Mouse (Mus musculus) stomach, embryonic 16.5 days (tissue): ENCODE data around the gene Cpeb1. TPM values are rescaled to one million over a fixed set of nuclear protein-coding genes. Genes with fewer than 3 reads are reported as not detected.

Experiments
- ATAC-seq: fragments of 200-750 bp; cut with Nextera tagmentation; 2 replicates; pipeline ENCODE4 v1.8.0; 2017; ENCODE audit warnings: moderate number of reproducible peaks, moderate TSS enrichment; ENCODE audit not compliant: insufficient read depth, low FRiP score
- H3K27ac ChIP-seq: fragments of 300-500 bp; sonication (generic); 2 replicates; pipeline ENCODE4 v1.5.1; 2014; ENCODE audit warnings: low read length
- H3K27me3 ChIP-seq: fragments of 300-500 bp; sonication (generic); 2 replicates; pipeline ENCODE4 v1.6.1; 2014; ENCODE audit warnings: low read length, control low read depth, mixed read lengths; ENCODE audit not compliant: control insufficient read depth, insufficient read depth
- H3K36me3 ChIP-seq: fragments of 300-500 bp; sonication (generic); 2 replicates; pipeline ENCODE4 v1.6.1; 2014; ENCODE audit warnings: low read length; ENCODE audit not compliant: control insufficient read depth, insufficient read depth
- H3K4me1 ChIP-seq: fragments of 300-500 bp; sonication (generic); 2 replicates; pipeline ENCODE4 v1.6.1; 2014; ENCODE audit warnings: low read length, control low read depth, mixed read lengths; ENCODE audit not compliant: control insufficient read depth, insufficient read depth
- H3K4me2 ChIP-seq: fragments of 300-500 bp; sonication (generic); 2 replicates; pipeline ENCODE4 v1.6.1; 2014; ENCODE audit warnings: low read depth, low read length, mixed read lengths
- H3K4me3 ChIP-seq: fragments of 300-500 bp; sonication (generic); replicated peaks from 2 replicates; pipeline ENCODE4 v1.5.1; 2014; ENCODE audit warnings: mild to moderate bottlenecking, low read length
- H3K9ac ChIP-seq: fragments of 300-500 bp; sonication (generic); 2 replicates; pipeline ENCODE4 v1.6.1; 2014; ENCODE audit warnings: low read length
- H3K9me3 ChIP-seq: fragments of 300-500 bp; sonication (generic); replicated peaks from 2 replicates; pipeline ENCODE4 v1.6.1; 2016; ENCODE audit warnings: low read length, control low read depth; ENCODE audit not compliant: control insufficient read depth
- WGBS: fragments of 180-500 bp; shearing (Covaris S2); extraction: QIAGEN DNeasy Blood & Tissue Kit; methylation state at CpG from one replicate; pipeline ENCODE4 v1.1.7; 2014; 5-methylcytosine and 5-hydroxymethylcytosine counted together
- polyA plus RNA-seq: library from polyadenylated mRNA; unstranded; fragments of >200 nt; fragmentation: Nextera tagmentation; extraction: Ambion mirVana; gene quantifications from 2 replicates; pipeline ENCODE4 v1.2.1, GENCODE M21; 2015

The Cpeb1 gene
- polyA plus RNA-seq, 1 experiment from 2014 or later, result 1.6 TPM

GRCm38 (mm10) chr7:81326043-81326442 is 129.2 kb downstream of the Cpeb1 start:
- no peak for ATAC-seq
- 67% methylated on average over 12 of the region's 12 CpGs for WGBS

DNA sequence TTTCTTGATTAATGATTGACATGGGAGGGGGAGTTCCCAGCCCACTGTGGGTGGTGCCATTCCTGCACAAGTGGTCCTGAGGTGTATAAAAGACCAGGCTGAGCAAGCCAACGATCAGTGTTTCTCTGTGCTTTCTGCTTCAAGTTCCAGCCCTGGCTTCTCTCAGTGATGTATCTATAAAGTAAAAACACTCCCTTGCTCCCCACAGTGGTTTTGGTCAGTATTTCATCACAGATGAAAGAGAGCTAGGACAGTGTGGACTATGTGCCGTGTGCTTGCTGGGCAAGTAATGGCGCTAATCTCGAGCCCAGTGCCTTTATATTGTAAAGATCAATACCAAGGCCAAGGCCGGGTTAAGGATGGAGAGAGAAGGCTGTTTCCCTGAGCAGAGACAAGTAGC is 133.5 kb downstream of the Cpeb1 start:
- no peaks in the 10 kb centered on the region for H3K27me3 ChIP-seq
- 72% methylated on average over 5 of the region's 5 CpGs for WGBS
- no peaks in the 10 kb centered on the region for H3K9me3 ChIP-seq
- H3K27ac ChIP-seq, result no peak overlapping the region
- no peak overlapping the region for H3K9ac ChIP-seq
- no peaks in the 10 kb centered on the region for H3K4me1 ChIP-seq
- H3K36me3 ChIP-seq, result no peaks in the 10 kb centered on the region
- H3K4me3 ChIP-seq, result no peak overlapping the region
- H3K4me2 ChIP-seq, result no peak overlapping the region
- no peak for ATAC-seq

More at GRCm38 (mm10) chr7:81326043-81326442, 129.2 kb downstream of the Cpeb1 start:
- Histone ChIP-seq H3K36me3 (no peaks in the 10 kb centered on the region), H3K27me3 (no peaks in the 10 kb centered on the region), H3K27ac (no peak overlapping the region), H3K9me3 (no peaks in the 10 kb centered on the region), H3K9ac (no peak overlapping the region), H3K4me2 (no peak overlapping the region), H3K4me3 (no peak overlapping the region), H3K4me1 (no peaks in the 10 kb centered on the region)

GRCm38 (mm10) chr7:81319749-81320148 is 135.5 kb downstream of the Cpeb1 start:
- Histone ChIP-seq H3K27me3 (no peaks in the 10 kb centered on the region), H3K36me3 (no peaks in the 10 kb centered on the region), H3K4me3 (no peak overlapping the region), H3K9me3 (no peaks in the 10 kb centered on the region), H3K9ac (no peak overlapping the region), H3K27ac (no peak overlapping the region), H3K4me2 (no peak overlapping the region), H3K4me1 (no peaks in the 10 kb centered on the region)
- 72% methylated on average over 6 of the region's 6 CpGs for WGBS
- ATAC-seq, result no peak

GRCm38 (mm10) chr7:81315583-81315982 is 139.7 kb downstream of the Cpeb1 start:
- no peaks in the 10 kb centered on the region for H3K27me3 ChIP-seq
- no peak overlapping the region for H3K4me2 ChIP-seq
- 60% methylated on average over 8 of the region's 8 CpGs for WGBS
- no peaks in the 10 kb centered on the region; the same call in 1 of the 2 replicates for H3K9me3 ChIP-seq
- no peak for ATAC-seq
- H3K4me1 ChIP-seq, result no peaks in the 10 kb centered on the region
- H3K9ac ChIP-seq, result no peak overlapping the region
- H3K27ac ChIP-seq, result no peak overlapping the region
- no peak overlapping the region for H3K4me3 ChIP-seq
- H3K36me3 ChIP-seq, result no peaks in the 10 kb centered on the region

- no peak for ATAC-seq
- no peak overlapping the region for H3K9ac ChIP-seq
Observed at GRCm38 (mm10) chr7:81311581-81311980, 143.7 kb downstream of the Cpeb1 start.

GRCm38 (mm10) chr7:81311130-81311529 is 144.1 kb downstream of the Cpeb1 start:
- no peak for ATAC-seq
- 82% methylated on average over 1 of the region's 1 CpGs for WGBS
- Histone ChIP-seq H3K4me2 (no peak overlapping the region), H3K36me3 (no peaks in the 10 kb centered on the region), H3K27me3 (no peaks in the 10 kb centered on the region), H3K4me1 (no peaks in the 10 kb centered on the region), H3K4me3 (no peak overlapping the region), H3K27ac (no peak overlapping the region), H3K9me3 (no peaks in the 10 kb centered on the region; the same call in 1 of the 2 replicates), H3K9ac (no peak overlapping the region)

More at GRCm38 (mm10) chr7:81311581-81311980, 143.7 kb downstream of the Cpeb1 start:
- Histone ChIP-seq H3K4me2 (no peak overlapping the region), H3K27me3 (no peaks in the 10 kb centered on the region), H3K4me3 (no peak overlapping the region), H3K27ac (no peak overlapping the region), H3K36me3 (no peaks in the 10 kb centered on the region), H3K4me1 (no peaks in the 10 kb centered on the region), H3K9me3 (no peaks in the 10 kb centered on the region; the same call in 1 of the 2 replicates)

DNA sequence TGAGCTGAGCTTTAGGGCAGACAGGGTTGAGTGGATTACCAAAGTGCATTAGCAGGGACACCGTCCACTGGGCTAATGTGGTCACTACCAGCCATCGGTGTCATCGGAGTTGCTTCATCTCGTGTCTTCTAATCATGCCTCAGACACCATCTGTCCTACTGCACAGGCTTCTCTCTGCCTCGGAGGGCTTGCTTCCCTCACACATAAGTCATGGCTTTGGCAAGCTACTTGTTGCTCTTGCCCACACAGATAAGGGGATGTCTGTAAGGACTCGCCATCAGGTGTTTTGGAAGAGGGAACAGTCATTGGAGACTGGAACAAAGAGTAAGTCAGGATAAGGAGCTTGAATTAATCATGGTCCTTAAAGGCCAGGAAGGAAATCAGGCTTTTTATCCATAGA is 146.0 kb downstream of the Cpeb1 start:
- Histone ChIP-seq H3K4me3 (no peak overlapping the region), H3K27ac (no peak overlapping the region), H3K4me2 (no peak overlapping the region), H3K36me3 (no peaks in the 10 kb centered on the region), H3K27me3 (no peaks in the 10 kb centered on the region), H3K9ac (no peak overlapping the region), H3K4me1 (no peaks in the 10 kb centered on the region), H3K9me3 (no peaks in the 10 kb centered on the region; the same call in 1 of the 2 replicates)
- ATAC-seq, result no peak
- 84% methylated on average over 6 of the region's 6 CpGs for WGBS

DNA sequence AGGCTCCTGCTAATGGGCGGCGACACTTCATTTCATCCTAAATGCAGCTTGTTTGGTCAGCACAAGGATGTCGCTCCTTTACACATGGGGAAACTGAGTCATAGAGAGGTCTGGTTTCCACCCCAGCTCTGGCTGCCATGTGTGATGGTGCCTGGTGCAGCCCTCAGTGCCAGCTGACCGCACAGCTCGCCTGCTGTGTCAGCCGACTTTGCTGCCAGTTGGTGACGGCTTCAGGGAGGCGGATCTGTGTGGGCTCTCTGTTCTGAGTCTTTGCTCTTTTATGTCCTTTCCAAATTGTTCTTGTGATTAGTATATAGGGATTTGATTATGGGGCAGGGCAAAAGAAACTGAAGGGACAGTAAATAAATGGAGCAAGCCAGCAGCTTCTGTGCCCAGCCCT is 147.5 kb downstream of the Cpeb1 start:
- Histone ChIP-seq H3K27me3 (no peaks in the 10 kb centered on the region), H3K9me3 (no peaks in the 10 kb centered on the region; the same call in 1 of the 2 replicates), H3K4me1 (no peaks in the 10 kb centered on the region), H3K4me3 (no peak overlapping the region), H3K9ac (no peak overlapping the region), H3K27ac (no peak overlapping the region), H3K36me3 (no peaks in the 10 kb centered on the region), H3K4me2 (no peak overlapping the region)
- 77% methylated on average over 8 of the region's 8 CpGs for WGBS
- ATAC-seq, result no peak

DNA sequence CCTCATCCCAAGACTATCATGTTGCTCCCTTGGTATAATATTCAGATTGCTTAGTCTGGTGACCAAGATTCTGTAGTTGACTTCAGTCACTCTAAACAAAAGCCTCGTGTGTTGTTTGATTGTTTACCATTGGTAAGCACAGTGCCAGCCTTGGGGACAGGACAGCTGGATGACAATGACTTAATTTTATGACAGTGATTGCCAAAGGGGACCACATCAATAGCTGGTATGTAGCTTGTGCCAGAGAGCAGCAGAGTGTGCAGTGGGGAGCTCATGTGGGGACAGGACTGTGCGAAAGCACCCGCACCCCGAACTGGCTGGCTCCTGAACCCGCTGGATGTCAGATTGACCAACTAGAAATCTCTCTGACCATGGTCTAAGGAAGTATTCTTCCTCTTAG is 150.6 kb downstream of the Cpeb1 start:
- H3K27ac ChIP-seq, result no peak overlapping the region
- H3K27me3 ChIP-seq, result no peaks in the 10 kb centered on the region
- H3K36me3 ChIP-seq, result no peaks in the 10 kb centered on the region
- H3K4me3 ChIP-seq, result no peak overlapping the region
- WGBS, result 85% methylated on average over 5 of the region's 5 CpGs
- no peaks in the 10 kb centered on the region for H3K9me3 ChIP-seq
- H3K4me1 ChIP-seq, result no peaks in the 10 kb centered on the region
- H3K9ac ChIP-seq, result no peak overlapping the region
- no peak for ATAC-seq
- no peak overlapping the region for H3K4me2 ChIP-seq

GRCm38 (mm10) chr7:81304100-81304499 is 151.2 kb downstream of the Cpeb1 start:
- no peak overlapping the region for H3K4me3 ChIP-seq
- H3K27ac ChIP-seq, result no peak overlapping the region
- no peak overlapping the region for H3K9ac ChIP-seq
- WGBS, result 66% methylated on average over 5 of the region's 5 CpGs
- no peaks in the 10 kb centered on the region for H3K27me3 ChIP-seq
- ATAC-seq, result no peak
- H3K9me3 ChIP-seq, result no peaks in the 10 kb centered on the region
- no peaks in the 10 kb centered on the region for H3K4me1 ChIP-seq
- no peak overlapping the region for H3K4me2 ChIP-seq
- H3K36me3 ChIP-seq, result no peaks in the 10 kb centered on the region
